Mouse (Mus musculus): ENCODE results near the gene Trim41.

GRCm38 (mm10) chr11:48789973-48790823, 27.0 kb downstream of the Trim41 start:
- peak; percentile 85 for TF ChIP-seq CTCF (IDR thresholded peaks at IDR 0.05; ENCODE audit: borderline replicate concordance, insufficient read depth, low read depth, low read length)
- no peak for TF ChIP-seq POLR2A (IDR thresholded peaks at IDR 0.05; ENCODE audit: borderline replicate concordance, insufficient read depth, low read length)
